Mouse (Mus musculus) ES-E14 (cell line): Measurements from ENCODE around the gene Lcn3.

Source experiments
- ZC3H11A ChIP-seq: IDR thresholded peaks from 2 replicates; pipeline ENCODE4 v1.6.1; 2012; ENCODE audit warnings: low read depth, mild to moderate bottlenecking, inconsistent platforms, low read length, borderline replicate concordance
- ZNF384 ChIP-seq: IDR thresholded peaks from 2 replicates; pipeline ENCODE4 v1.6.1; 2012; ENCODE audit warnings: low read depth, low read length, inconsistent platforms

GRCm38 (mm10) chr2:25767764-25768163, 2.4 kb downstream of the Lcn3 start:
- TF ChIP-seq ZNF384 (no peak), ZC3H11A (no peak)
